Mouse (Mus musculus): ENCODE results near the gene Tigd4. TPM values are rescaled to one million over a fixed set of nuclear protein-coding genes. Genes with fewer than 3 reads are reported as not detected.

The Tigd4 gene
- polyA plus RNA-seq, 1 experiment from 2014 or later = 0.93 TPM

- Histone ChIP-seq H3K36me3 (no peaks in the 10 kb centered on the region), H3K4me3 (no peak overlapping the region), H3K9me3 (peaks cover 5% of the 10 kb centered on the region; the same call in 1 of the 2 replicates), H3K4me1 (no peaks in the 10 kb centered on the region), H3K27ac (no peak overlapping the region), H3K9ac (no peak overlapping the region), H3K4me2 (replicated peaks) (no peak overlapping the region), H3K27me3 (no peaks in the 10 kb centered on the region)
- 42% methylated on average over 7 of the region's 7 CpGs for WGBS
- ATAC-seq (ENCODE audit: low FRiP score, low read depth) = no peak
These were observed 22.5 kb downstream of the Tigd4 start for GRCm38 (mm10) chr3:84615856-84616225.

- no peaks in the 10 kb centered on the region for H3K27me3 ChIP-seq
- no peak overlapping the region for H3K4me2 ChIP-seq (replicated peaks)
- no peak overlapping the region for H3K4me3 ChIP-seq
- H3K36me3 ChIP-seq = no peaks in the 10 kb centered on the region
- H3K9me3 ChIP-seq = no peaks in the 10 kb centered on the region
- 79% methylated on average over 2 of the region's 2 CpGs for WGBS
- H3K9ac ChIP-seq = no peak overlapping the region
- ATAC-seq (ENCODE audit: low FRiP score, low read depth) = no peak
- H3K27ac ChIP-seq = no peak overlapping the region
- no peaks in the 10 kb centered on the region for H3K4me1 ChIP-seq
These were observed 25.3 kb downstream of the Tigd4 start for GRCm38 (mm10) chr3:84618627-84619026.

GRCm38 (mm10) chr3:84619056-84619455 is 25.7 kb downstream of the Tigd4 start:
- H3K36me3 ChIP-seq = no peaks in the 10 kb centered on the region
- H3K9me3 ChIP-seq = no peaks in the 10 kb centered on the region
- H3K27ac ChIP-seq = no peak overlapping the region
- no peak overlapping the region for H3K4me3 ChIP-seq
- no peak overlapping the region for H3K9ac ChIP-seq
- H3K27me3 ChIP-seq = no peaks in the 10 kb centered on the region
- WGBS = 93% methylated on average over 7 of the region's 7 CpGs
- H3K4me1 ChIP-seq = no peaks in the 10 kb centered on the region
- H3K4me2 ChIP-seq (replicated peaks) = no peak overlapping the region
- ATAC-seq (ENCODE audit: low FRiP score, low read depth) = no peak

DNA sequence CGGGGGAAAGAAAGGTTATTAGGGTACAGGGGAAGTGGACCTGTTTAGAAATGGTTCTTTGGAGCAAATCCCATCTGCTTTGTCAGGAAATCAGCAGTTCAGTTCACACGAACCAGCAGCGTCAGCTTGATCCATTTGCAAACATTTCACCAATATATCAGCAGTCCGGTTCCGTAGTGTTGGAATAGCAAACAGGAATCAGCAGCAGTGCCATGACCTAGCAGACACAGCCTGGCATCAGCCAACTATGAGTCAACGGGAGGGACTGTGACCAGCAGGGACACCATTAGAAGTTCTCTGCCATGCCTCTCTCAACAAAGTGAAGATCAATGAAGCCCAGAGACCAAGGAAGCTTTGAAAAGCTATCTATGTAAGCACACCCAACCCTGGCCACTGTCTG is 26.4 kb downstream of the Tigd4 start:
- 91% methylated on average over 6 of the region's 6 CpGs for WGBS
- H3K4me1 ChIP-seq = no peaks in the 10 kb centered on the region
- ATAC-seq (ENCODE audit: low FRiP score, low read depth) = no peak
- H3K4me2 ChIP-seq (replicated peaks) = no peak overlapping the region
- no peak overlapping the region for H3K27ac ChIP-seq
- H3K36me3 ChIP-seq = no peaks in the 10 kb centered on the region
- no peaks in the 10 kb centered on the region for H3K9me3 ChIP-seq
- no peak overlapping the region for H3K4me3 ChIP-seq
- H3K27me3 ChIP-seq = no peaks in the 10 kb centered on the region
- H3K9ac ChIP-seq = no peak overlapping the region

DNA sequence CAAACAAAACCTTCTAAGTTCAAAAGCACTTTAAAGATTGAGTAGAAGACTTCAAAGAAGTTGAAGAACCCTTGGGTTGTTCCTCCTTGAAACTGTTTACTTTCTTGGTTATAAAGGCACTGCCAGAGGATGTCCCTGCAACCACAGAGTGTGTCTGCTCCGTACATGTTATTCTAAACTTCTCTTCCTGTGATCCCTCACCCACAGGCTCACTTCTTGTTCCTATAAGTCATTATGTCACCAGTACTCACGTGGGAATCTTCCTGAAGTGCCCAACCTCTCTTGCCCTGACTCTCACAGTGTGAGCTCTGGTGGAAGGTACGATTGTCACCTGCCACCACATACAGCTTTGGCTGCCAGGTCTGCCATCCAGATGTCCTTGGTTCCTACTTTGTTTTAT is 28.7 kb downstream of the Tigd4 start:
- H3K4me3 ChIP-seq = no peak overlapping the region
- no peak for ATAC-seq (ENCODE audit: low FRiP score, low read depth)
- 24% methylated on average over 3 of the region's 3 CpGs for WGBS
- no peaks in the 10 kb centered on the region for H3K4me1 ChIP-seq
- no peaks in the 10 kb centered on the region for H3K27me3 ChIP-seq
- H3K36me3 ChIP-seq = no peaks in the 10 kb centered on the region
- no peaks in the 10 kb centered on the region for H3K9me3 ChIP-seq
- H3K9ac ChIP-seq = no peak overlapping the region
- no peak overlapping the region for H3K4me2 ChIP-seq (replicated peaks)
- H3K27ac ChIP-seq = no peak overlapping the region

- H3K4me1 ChIP-seq = no peaks in the 10 kb centered on the region
- no peaks in the 10 kb centered on the region for H3K27me3 ChIP-seq
- H3K36me3 ChIP-seq = no peaks in the 10 kb centered on the region
- H3K9ac ChIP-seq = no peak overlapping the region
- no peak overlapping the region for H3K4me2 ChIP-seq (replicated peaks)
- H3K9me3 ChIP-seq = no peaks in the 10 kb centered on the region
- 92% methylated on average over 9 of the region's 9 CpGs for WGBS
- no peak for ATAC-seq (ENCODE audit: low FRiP score, low read depth)
- no peak overlapping the region for H3K27ac ChIP-seq
- no peak overlapping the region for H3K4me3 ChIP-seq
These were observed 38.2 kb downstream of the Tigd4 start for GRCm38 (mm10) chr3:84631586-84631985.

GRCm38 (mm10) chr3:84637095-84637494 is 43.7 kb downstream of the Tigd4 start:
- Histone ChIP-seq H3K9ac (no peak overlapping the region), H3K36me3 (no peaks in the 10 kb centered on the region), H3K4me1 (no peaks in the 10 kb centered on the region; the same call in 1 of the 2 replicates), H3K4me3 (no peak overlapping the region), H3K4me2 (replicated peaks) (no peak overlapping the region), H3K27me3 (no peaks in the 10 kb centered on the region), H3K27ac (no peak overlapping the region), H3K9me3 (no peaks in the 10 kb centered on the region)
- WGBS = 80% methylated on average over 6 of the region's 6 CpGs
- no peak for ATAC-seq (ENCODE audit: low FRiP score, low read depth)

GRCm38 (mm10) chr3:84637890-84638578 is 44.7 kb downstream of the Tigd4 start:
- no peak overlapping the region for H3K4me3 ChIP-seq
- ATAC-seq (ENCODE audit: low FRiP score, low read depth) = no peak
- WGBS = 60% methylated on average over 12 of the region's 12 CpGs
- no peaks in the 10 kb centered on the region for H3K9me3 ChIP-seq
- H3K4me2 ChIP-seq (replicated peaks) = no peak overlapping the region
- no peaks in the 10 kb centered on the region; the same call in 1 of the 2 replicates for H3K4me1 ChIP-seq
- no peaks in the 10 kb centered on the region for H3K36me3 ChIP-seq
- no peak overlapping the region for H3K9ac ChIP-seq
- no peak overlapping the region for H3K27ac ChIP-seq
- H3K27me3 ChIP-seq = no peaks in the 10 kb centered on the region

DNA sequence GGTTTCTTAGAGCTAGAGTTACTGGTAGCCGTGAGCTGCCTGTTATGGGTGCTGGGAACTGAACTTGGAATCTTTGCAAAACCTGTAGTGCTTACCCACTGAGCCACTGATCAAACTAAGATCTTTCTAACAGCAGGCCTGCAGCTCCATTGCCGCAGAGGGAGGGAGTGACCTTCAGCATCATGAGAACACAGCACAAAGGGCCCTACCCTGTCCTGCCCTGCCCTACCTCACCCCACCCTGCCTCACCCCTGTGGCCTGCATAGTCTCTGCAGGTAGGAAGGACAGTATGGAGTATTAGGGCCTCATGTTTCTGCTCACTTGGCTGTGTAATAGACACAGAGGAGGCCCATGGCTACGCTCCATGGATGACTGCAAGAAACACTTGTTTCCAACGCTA is 45.5 kb downstream of the Tigd4 start:
- Histone ChIP-seq H3K4me3 (no peak overlapping the region), H3K27ac (no peak overlapping the region), H3K4me1 (no peaks in the 10 kb centered on the region; the same call in 1 of the 2 replicates), H3K4me2 (replicated peaks) (no peak overlapping the region), H3K36me3 (no peaks in the 10 kb centered on the region), H3K27me3 (no peaks in the 10 kb centered on the region), H3K9ac (no peak overlapping the region), H3K9me3 (no peaks in the 10 kb centered on the region)
- no peak for ATAC-seq (ENCODE audit: low FRiP score, low read depth)
- 80% methylated on average over 4 of the region's 4 CpGs for WGBS

- H3K4me3 ChIP-seq = no peak overlapping the region
- WGBS = 42% methylated on average over 11 of the region's 11 CpGs
- H3K4me2 ChIP-seq (replicated peaks) = no peak overlapping the region
- H3K9me3 ChIP-seq = no peaks in the 10 kb centered on the region
- H3K36me3 ChIP-seq = no peaks in the 10 kb centered on the region
- no peak overlapping the region for H3K27ac ChIP-seq
- no peak for ATAC-seq (ENCODE audit: low FRiP score, low read depth)
- H3K27me3 ChIP-seq = no peaks in the 10 kb centered on the region
- no peak overlapping the region for H3K9ac ChIP-seq
- no peaks in the 10 kb centered on the region; the same call in 1 of the 2 replicates for H3K4me1 ChIP-seq
These were observed 46.6 kb downstream of the Tigd4 start for GRCm38 (mm10) chr3:84639767-84640500.

DNA sequence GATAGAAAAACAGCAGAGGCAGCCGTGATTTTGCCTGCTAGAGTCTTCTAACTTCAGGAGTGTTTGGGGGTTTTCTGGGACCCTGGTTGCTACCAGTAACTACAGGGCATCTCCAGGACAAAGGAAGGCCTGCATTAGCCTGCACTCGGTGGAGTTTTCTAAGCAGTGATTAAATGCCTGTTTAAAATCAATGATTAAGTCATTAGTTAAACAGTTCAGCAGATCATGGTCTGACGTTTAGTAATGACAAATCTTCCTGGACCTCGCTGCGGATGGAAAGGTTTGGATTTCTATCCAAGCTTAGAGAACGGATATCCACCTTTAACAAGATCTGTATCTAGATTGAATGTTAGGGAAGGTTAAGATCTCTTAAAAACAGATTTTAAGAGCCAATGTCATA is 47.2 kb downstream of the Tigd4 start:
- no peaks in the 10 kb centered on the region for H3K36me3 ChIP-seq
- H3K27me3 ChIP-seq = no peaks in the 10 kb centered on the region
- H3K9me3 ChIP-seq = no peaks in the 10 kb centered on the region
- no peak overlapping the region for H3K4me2 ChIP-seq (replicated peaks)
- no peak for ATAC-seq (ENCODE audit: low FRiP score, low read depth)
- no peak overlapping the region for H3K9ac ChIP-seq
- H3K27ac ChIP-seq = no peak overlapping the region
- no peaks in the 10 kb centered on the region; the same call in 1 of the 2 replicates for H3K4me1 ChIP-seq
- no peak overlapping the region for H3K4me3 ChIP-seq
- WGBS = 64% methylated on average over 6 of the region's 6 CpGs

DNA sequence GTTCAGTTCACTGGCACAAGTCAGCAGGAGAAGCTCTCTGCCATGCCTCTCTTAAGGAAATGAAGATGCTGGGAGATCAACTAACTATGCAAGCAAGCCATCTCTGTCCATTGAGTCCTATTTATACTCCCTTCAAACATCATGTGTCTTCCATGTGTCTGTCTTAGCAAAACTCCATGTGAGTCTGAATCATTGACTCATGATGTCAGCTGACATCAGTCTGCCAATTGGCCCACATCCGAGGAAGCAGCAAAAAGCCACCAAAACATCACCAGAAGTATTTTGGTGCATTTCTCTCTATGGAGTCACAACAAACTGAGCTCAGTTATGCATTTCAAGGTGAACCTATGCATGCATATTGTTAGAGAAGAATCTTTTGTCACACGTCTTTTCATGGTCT is 48.0 kb downstream of the Tigd4 start:
- H3K9ac ChIP-seq = no peak overlapping the region
- H3K36me3 ChIP-seq = no peaks in the 10 kb centered on the region
- 87% methylated on average over 2 of the region's 2 CpGs for WGBS
- no peak overlapping the region for H3K4me2 ChIP-seq (replicated peaks)
- no peak for ATAC-seq (ENCODE audit: low FRiP score, low read depth)
- H3K27ac ChIP-seq = no peak overlapping the region
- H3K4me1 ChIP-seq = peaks cover 7% of the 10 kb centered on the region; the same call in 1 of the 2 replicates
- no peak overlapping the region for H3K4me3 ChIP-seq
- no peaks in the 10 kb centered on the region for H3K27me3 ChIP-seq
- H3K9me3 ChIP-seq = no peaks in the 10 kb centered on the region
